Mouse (Mus musculus) bone marrow, adult 2 months (tissue): ENCODE measurements at regions not wholly inside any gene's neighbourhood (a gene's known extent, or its start where the extent isn't known, plus 50 kb on each side); places are given as distances from the start of the nearest gene placed in this dataset.

ENCODE experiments used
- H3K27ac ChIP-seq: fragments of 200-500 bp; 2 replicates; pipeline ENCODE4 v1.5.1; 2012; ENCODE audit warnings: low read depth, mild to moderate bottlenecking, control low read depth, inconsistent platforms, low read length; ENCODE audit not compliant: control insufficient read depth, poor library complexity, insufficient read depth
- H3K4me1 ChIP-seq: fragments of 200-500 bp; 2 replicates; pipeline ENCODE4 v1.6.1; 2011; ENCODE audit warnings: low read length; ENCODE audit not compliant: control insufficient read depth, insufficient read depth
- H3K4me3 ChIP-seq: fragments of 200-500 bp; replicated peaks from 2 replicates; pipeline ENCODE3; 2011; ENCODE audit warnings: mild to moderate bottlenecking, low read depth, low read length, control low read depth; ENCODE audit not compliant: control insufficient read depth
- CTCF ChIP-seq: fragments of 200-500 bp; IDR thresholded peaks from 2 replicates; pipeline ENCODE4 v1.5.1; 2011; ENCODE audit warnings: low read length, control low read depth; ENCODE audit not compliant: control insufficient read depth, insufficient read depth
- POLR2A ChIP-seq: fragments of 200-500 bp; IDR thresholded peaks from 2 replicates; pipeline ENCODE4 v1.6.1; 2011; ENCODE audit warnings: low read depth, mild to moderate bottlenecking, control low read depth, low read length, borderline replicate concordance; ENCODE audit not compliant: control insufficient read depth
- WGBS: fragments of 180-500 bp; shearing (Covaris S2); methylation state at CpG from one replicate; pipeline ENCODE4 v1.1.7; 2018; 5-methylcytosine and 5-hydroxymethylcytosine counted together

- no peak overlapping the region for H3K27ac ChIP-seq
- no peak overlapping the region for H3K4me3 ChIP-seq
- no peaks in the 10 kb centered on the region for H3K4me1 ChIP-seq
- WGBS, result 85% methylated on average over 4 of the region's 4 CpGs
- no peak for TF ChIP-seq CTCF
Measured at GRCm38 (mm10) chr12:92251962-92252361, 403.0 kb upstream of the Sel1l start.

DNA sequence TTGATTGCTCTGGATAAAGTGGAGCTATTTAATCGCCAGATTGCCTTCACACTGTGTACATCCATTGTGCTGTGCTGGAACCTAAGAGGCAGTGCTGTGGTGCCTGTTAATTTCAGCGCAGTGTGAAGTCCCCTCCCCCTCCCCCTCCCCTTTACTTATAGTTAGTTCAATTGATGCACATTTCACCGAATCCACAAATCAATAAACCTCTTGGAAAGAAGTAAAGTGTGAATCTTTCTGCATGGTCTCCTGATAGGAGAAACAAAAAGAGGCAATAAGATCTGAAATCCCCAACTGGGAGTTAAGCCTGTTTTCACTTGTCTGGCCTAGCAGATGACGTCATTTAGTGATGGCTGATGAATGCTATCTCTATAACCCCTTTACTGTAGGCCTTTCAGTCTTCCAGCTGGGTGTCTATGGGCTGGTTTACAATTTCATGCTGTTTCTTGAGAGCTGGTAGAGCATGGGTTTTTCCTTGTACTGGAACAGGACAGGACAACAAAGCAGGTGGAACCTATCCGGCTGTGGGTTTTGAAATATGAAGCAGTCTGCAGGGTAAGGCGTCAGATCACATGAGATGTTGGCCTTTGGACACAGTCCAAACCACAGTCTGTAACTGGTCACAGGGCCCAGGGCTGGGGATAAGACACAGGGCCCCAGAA is 398.0 kb upstream of the Sel1l start:
- 58% methylated on average over 6 of the region's 6 CpGs for WGBS
- Histone ChIP-seq H3K4me1 (no peaks in the 10 kb centered on the region), H3K4me3 (no peak overlapping the region), H3K27ac (no peak overlapping the region)
- TF ChIP-seq CTCF (no peak), POLR2A (no peak)

GRCm38 (mm10) chr12:92239956-92240699 is 391.2 kb upstream of the Sel1l start:
- TF ChIP-seq CTCF, result no peak
- TF ChIP-seq POLR2A, result no peak
- Histone ChIP-seq H3K4me3 (no peak overlapping the region), H3K4me1 (no peaks in the 10 kb centered on the region), H3K27ac (no peak overlapping the region)
- WGBS, result 72% methylated on average over 5 of the region's 5 CpGs

GRCm38 (mm10) chr12:92233650-92234408 is 384.9 kb upstream of the Sel1l start:
- TF ChIP-seq CTCF, result no peak
- TF ChIP-seq POLR2A, result no peak
- Histone ChIP-seq H3K4me3 (no peak overlapping the region), H3K4me1 (no peaks in the 10 kb centered on the region), H3K27ac (no peak overlapping the region)
- WGBS, result 76% methylated on average over 3 of the region's 3 CpGs

DNA sequence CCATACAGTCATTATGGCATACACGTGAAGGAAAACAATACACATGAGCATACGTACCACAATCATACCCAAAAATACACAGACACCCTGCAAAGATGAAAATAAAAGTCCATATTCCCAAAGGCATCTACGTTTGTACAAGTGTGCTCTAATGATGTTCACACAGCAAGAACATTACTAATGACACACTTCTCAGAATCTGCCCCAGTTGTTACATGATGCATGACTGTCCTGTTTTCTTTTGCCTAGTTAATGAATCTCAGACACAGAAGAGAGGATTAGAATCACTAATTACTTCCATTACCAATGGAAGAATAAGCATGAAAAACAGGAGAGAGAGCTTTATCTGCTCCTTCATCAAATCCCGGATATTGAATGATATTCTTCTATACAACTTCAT is 379.6 kb upstream of the Sel1l start:
- Histone ChIP-seq H3K27ac (no peak overlapping the region), H3K4me3 (no peak overlapping the region), H3K4me1 (no peaks in the 10 kb centered on the region)
- 76% methylated on average over 4 of the region's 4 CpGs for WGBS
- TF ChIP-seq POLR2A (no peak), CTCF (no peak)

DNA sequence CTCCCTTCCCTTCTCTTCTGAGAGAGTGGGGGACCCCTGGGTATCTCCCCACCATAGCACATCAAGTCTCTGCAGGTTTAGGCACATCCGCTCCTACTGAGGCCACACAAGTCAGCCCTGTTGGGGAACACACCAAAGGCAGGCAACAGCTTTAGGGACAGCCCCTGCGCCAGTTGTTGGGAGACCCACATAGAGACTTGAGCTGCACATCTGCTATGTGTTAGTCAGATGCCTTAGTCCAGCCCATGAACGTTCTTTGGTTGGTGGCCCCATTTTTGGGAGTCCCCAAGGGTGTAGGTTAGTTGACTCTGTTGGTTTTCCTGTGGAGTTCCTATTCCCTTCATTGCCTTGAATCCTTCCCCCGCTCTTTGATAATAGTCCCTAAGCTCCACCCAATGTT is 354.4 kb upstream of the Sel1l start:
- TF ChIP-seq POLR2A, result no peak
- TF ChIP-seq CTCF, result no peak
- WGBS, result 74% methylated on average over 4 of the region's 4 CpGs
- Histone ChIP-seq H3K4me3 (no peak overlapping the region), H3K4me1 (no peaks in the 10 kb centered on the region), H3K27ac (no peak overlapping the region)

DNA sequence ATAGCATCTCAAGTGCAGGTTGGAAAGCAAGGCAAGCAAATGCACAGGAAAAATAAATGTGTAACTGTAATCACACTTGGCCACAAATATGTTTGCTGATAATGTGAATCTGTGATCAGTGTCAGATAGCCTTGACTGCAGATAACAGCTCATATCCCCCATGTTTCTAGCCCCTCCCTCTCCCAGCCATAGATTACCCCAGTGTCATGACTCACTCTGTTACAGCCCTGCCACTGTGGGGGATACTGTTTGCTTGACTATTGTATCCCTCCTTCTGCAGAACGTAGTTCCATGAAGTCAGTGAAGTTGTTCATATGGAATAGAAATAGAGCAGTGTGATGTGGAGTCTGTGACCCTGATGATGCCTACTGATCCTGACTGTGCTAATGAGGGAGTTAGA is 351.6 kb upstream of the Sel1l start:
- 64% methylated on average over 1 of the region's 1 CpGs for WGBS
- Histone ChIP-seq H3K27ac (no peak overlapping the region), H3K4me3 (no peak overlapping the region), H3K4me1 (no peaks in the 10 kb centered on the region)
- TF ChIP-seq CTCF, result no peak

- WGBS, result 80% methylated on average over 5 of the region's 5 CpGs
- Histone ChIP-seq H3K4me3 (no peak overlapping the region), H3K27ac (no peak overlapping the region), H3K4me1 (no peaks in the 10 kb centered on the region)
- no peak for TF ChIP-seq CTCF
Measured at GRCm38 (mm10) chr12:92198738-92199477, 350.0 kb upstream of the Sel1l start.
